Mouse (Mus musculus) G1E-ER4 (cell line): ENCODE measurements around the gene Dnah17. TPM values are rescaled to one million over a fixed set of nuclear protein-coding genes. Genes with fewer than 3 reads are reported as not detected.

Experiments used
- GATA1 ChIP-seq: IDR thresholded peaks from one replicate; pipeline ENCODE4 v1.8.0; 2012; ENCODE audit warnings: low read length, inconsistent platforms
- polyA plus RNA-seq: library from polyadenylated mRNA; stranded (reverse); fragments of >175 nt; gene quantifications from 2 replicates; pipeline ENCODE4 v1.2.3, GENCODE M21; 2012

The Dnah17 gene
- not detected in 2 replicates for polyA plus RNA-seq

- TF ChIP-seq GATA1, result no peak
Measured at GRCm38 (mm10) chr11:118130534-118130933, at the start of gene Dnah17. Gene Dnah17 (minus strand): TSS chr11:118130634.

DNA sequence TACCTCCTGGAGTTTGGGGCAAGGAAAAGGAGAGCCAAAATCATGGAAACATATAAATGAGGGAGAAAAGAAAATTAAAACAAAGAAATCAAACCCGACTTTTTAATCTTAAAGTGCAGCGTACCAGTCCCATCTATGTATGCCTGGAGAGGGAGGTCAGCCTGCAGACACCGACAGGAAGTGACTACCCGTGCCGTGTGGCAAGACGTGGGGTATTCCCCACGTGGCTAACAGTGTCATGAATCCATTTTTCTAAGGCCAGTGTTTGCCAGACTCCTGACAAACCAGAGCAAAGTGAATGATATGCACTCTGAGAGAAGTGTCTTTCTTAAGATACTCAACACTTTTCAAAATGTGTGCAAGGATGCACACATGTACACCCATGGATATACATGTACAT is 49.8 kb upstream of the Dnah17 start:
- TF ChIP-seq GATA1, result no peak

DNA sequence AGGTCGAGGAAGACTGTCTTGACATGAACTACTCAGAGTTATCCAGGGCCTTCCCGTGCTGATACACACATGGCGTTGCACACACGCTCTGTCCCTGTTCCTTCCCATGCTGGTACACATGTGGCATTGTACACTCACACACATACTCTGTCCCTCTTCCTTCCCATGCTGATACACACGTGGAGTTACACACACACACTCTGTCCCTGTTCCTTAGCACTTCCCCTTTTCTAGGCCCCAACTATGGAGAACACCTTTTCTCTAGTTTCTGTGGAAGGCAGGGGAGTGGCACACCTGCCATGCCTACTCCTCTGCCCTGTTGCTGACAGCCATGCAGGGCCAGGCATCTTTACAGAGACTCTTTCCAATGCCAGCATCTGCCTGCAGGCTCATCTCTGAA is 47.8 kb upstream of the Dnah17 start:
- TF ChIP-seq GATA1, result no peak

GRCm38 (mm10) chr11:118174752-118175151 is 44.3 kb upstream of the Dnah17 start:
- TF ChIP-seq GATA1, result no peak

- TF ChIP-seq GATA1, result no peak
Measured at GRCm38 (mm10) chr11:118172768-118173167, 42.3 kb upstream of the Dnah17 start.

GRCm38 (mm10) chr11:118170333-118170732 is 39.9 kb upstream of the Dnah17 start:
- no peak for TF ChIP-seq GATA1

GRCm38 (mm10) chr11:118168714-118169113 is 38.3 kb upstream of the Dnah17 start:
- TF ChIP-seq GATA1, result no peak

DNA sequence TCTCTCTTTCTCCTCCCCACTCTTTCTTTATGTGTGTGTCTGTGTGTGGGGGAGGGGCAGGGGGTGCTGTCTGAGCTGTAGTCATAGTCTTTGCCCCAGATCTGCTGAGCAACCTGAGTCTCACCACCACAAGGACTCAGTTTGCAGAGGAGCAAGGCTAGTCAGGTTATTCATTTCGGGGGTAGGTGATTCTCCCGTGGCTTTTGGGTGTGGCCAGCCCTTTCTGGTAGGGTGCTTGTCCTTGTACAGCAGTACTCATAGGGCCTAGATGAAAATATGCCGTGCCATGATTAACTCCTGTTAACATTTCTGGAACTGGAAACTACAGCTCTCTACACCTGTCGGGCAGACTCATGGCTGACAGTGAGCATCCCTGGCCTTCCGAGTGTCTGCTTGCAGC is 36.2 kb upstream of the Dnah17 start:
- no peak for TF ChIP-seq GATA1

GRCm38 (mm10) chr11:118165681-118166080 is 35.2 kb upstream of the Dnah17 start:
- no peak for TF ChIP-seq GATA1

- no peak for TF ChIP-seq GATA1
Measured at GRCm38 (mm10) chr11:118164566-118164965, 34.1 kb upstream of the Dnah17 start.

- TF ChIP-seq GATA1, result no peak
Measured at GRCm38 (mm10) chr11:118162245-118162644, 31.8 kb upstream of the Dnah17 start.

- TF ChIP-seq GATA1, result no peak
Measured at GRCm38 (mm10) chr11:118161240-118161639, 30.8 kb upstream of the Dnah17 start.

- TF ChIP-seq GATA1, result no peak
Measured at GRCm38 (mm10) chr11:118160763-118161162, 30.3 kb upstream of the Dnah17 start.

GRCm38 (mm10) chr11:118158753-118159152 is 28.3 kb upstream of the Dnah17 start:
- TF ChIP-seq GATA1, result no peak

GRCm38 (mm10) chr11:118156480-118157060 is 26.1 kb upstream of the Dnah17 start:
- TF ChIP-seq GATA1, result no peak

GRCm38 (mm10) chr11:118152964-118153363 is 22.5 kb upstream of the Dnah17 start:
- no peak for TF ChIP-seq GATA1

DNA sequence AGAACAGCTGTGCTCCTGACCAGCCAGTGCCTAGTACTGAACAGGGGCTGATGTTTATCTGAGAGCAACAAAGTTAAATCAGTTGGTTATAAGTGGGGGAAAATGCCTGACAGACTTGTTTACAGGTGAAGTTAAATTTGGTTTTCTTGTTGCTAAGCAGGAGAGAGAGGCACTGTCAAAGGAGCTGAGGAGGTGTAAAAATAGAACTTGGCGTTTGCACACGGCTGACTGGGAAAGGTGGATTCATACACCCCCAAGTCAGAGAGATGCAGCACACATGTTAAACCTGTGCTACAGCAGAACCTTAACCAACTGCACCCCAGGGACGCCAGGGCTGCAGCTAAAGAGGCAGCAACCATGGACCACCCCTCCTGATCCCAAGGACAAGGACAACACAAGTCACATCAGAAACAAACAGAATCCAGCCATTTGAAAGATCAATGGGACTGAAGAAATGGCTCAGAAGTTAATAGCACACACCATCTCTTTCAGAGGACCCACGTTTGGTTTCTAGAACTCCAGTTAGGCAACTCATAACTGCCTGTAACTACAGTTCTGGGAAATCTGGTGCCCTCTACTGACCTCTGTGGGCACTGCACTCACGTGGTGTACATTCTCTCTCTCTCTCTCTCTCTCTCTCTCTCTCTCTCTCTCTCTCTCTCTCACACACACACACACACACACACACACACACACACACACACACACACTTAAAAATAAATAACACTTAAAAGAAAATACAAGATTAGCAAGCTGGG is 21.2 kb upstream of the Dnah17 start:
- TF ChIP-seq GATA1, result no peak
